Mouse (Mus musculus) kidney, adult 2 months (tissue): ENCODE data around the gene Sass6.

Experiments
- CTCF ChIP-seq: fragments of 200-500 bp; conservative IDR thresholded peaks from 2 replicates; pipeline ENCODE4 v1.5.1; 2011; ENCODE audit warnings: low read depth, mild to moderate bottlenecking, control low read depth, low read length, moderate library complexity, mixed read lengths; ENCODE audit not compliant: insufficient read depth, insufficient read length
- POLR2A ChIP-seq: fragments of 200-500 bp; IDR thresholded peaks from one replicate; pipeline ENCODE4 v1.6.1; 2011; ENCODE audit warnings: low read depth, low read length, control low read depth

DNA sequence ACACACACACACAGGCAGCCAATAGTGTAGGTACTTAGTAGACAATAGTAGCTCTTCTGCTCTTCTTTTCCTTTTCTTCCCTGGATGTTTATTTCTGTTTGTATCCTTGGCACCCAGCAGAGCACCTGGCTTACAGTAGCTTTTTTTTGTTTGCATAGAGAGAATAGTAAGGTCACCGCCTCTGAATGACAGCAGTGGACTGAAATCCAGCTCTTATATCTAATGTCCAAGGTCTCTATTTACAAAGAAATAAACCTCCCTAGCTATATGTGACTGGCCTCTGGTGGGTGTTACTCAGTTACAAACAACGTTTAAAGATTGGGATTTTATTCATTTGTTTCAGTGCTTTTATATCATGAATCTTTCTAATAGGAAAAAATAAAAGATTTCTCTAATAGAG, 4.9 kb downstream of the Sass6 start:
- TF ChIP-seq POLR2A, result no peak
- no peak for TF ChIP-seq CTCF
